Comparison of ENCODE assay signal across 7 mouse cellular contexts in the genomic region with DNA sequence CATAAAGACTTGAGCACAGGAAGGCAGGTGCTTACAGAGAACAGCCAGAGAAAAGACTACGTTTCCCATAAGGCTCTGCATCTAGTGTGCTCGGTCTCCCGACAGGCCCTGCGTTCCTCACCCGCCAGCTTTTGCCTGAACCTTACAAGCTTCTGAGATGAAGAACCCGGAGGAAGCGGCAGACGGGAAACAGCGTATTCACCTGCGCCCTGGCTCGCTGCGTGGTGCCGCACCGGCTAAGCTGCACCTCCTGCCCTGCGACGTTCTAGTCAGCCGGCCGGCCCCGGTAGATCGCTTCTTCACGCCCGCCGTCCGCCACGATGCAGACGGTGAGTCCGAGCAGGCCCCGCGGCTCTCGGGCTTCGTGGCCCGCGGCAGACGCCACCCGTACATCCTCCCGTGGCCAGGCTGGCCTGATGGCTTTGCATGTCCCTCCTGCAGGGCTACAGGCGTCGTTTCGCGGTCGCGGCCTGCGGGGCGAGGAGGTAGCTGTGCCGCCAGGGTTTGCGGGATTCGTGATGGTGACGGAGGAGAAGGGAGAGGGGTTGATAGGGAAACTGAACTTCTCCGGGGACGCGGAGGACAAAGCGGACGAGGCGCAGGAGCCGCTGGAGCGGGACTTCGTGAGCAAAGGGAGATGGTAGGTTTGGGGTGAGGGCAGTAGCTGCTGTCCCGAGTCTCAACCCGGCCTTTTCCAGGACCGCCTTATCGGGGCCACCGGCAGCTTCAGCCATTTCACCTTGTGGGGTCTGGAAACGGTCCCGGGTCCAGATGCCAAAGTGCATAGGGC. TPM values are rescaled to one million over a fixed set of nuclear protein-coding genes. Genes with fewer than 3 reads are reported as not detected.
DNase-seq lines count a peak whose midpoint lies in the region; ATAC-seq lines count a peak whose summit lies in the region.

A gene (plus strand): TSS at position 122 of the 790 bp plus-strand sequence.

- peaks cover 18% of the 10 kb centered on the region for H3K4me1 ChIP-seq in embryonic facial prominence, embryonic 10.5 days
- H3K4me1 ChIP-seq in limb, embryonic 10.5 days = peaks cover 19% of the 10 kb centered on the region
- peaks cover 25% of the 10 kb centered on the region for H3K4me1 ChIP-seq in midbrain, embryonic 13.5 days (replicated peaks)

- peak within 1 kb of the TSS; percentile 92 for H3K4me2 ChIP-seq in midbrain, embryonic 13.5 days (replicated peaks)

- H3K27me3 ChIP-seq in embryonic facial prominence, embryonic 10.5 days (replicated peaks; ENCODE audit: low read depth, poor library complexity, severe bottlenecking) = no peaks in the 10 kb centered on the region
- no peaks in the 10 kb centered on the region for H3K27me3 ChIP-seq in limb, embryonic 10.5 days (ENCODE audit: low read depth, poor library complexity, severe bottlenecking)
- H3K27me3 ChIP-seq in midbrain, embryonic 13.5 days = no peaks in the 10 kb centered on the region

- peak within 1 kb of the TSS; percentile 94 for H3K9ac ChIP-seq in midbrain, embryonic 13.5 days (replicated peaks)

- H3K36me3 ChIP-seq in embryonic facial prominence, embryonic 10.5 days (replicated peaks) = peaks cover 43% of the 10 kb centered on the region
- H3K36me3 ChIP-seq in limb, embryonic 10.5 days = peaks cover 46% of the 10 kb centered on the region
- H3K36me3 ChIP-seq in midbrain, embryonic 13.5 days = peaks cover 40% of the 10 kb centered on the region

- peak; percentile 47 for ATAC-seq in granulocyte monocyte progenitor cell, adult 5-6 weeks (replicated peaks; ENCODE audit: poor library complexity, severe bottlenecking)
- ATAC-seq in midbrain, embryonic 13.5 days = peak; percentile 94

- WGBS in embryonic facial prominence, embryonic 10.5 days = under 1% methylated on average over 64 of the region's 64 CpGs
- WGBS in limb, embryonic 10.5 days = under 1% methylated on average over 64 of the region's 64 CpGs
- WGBS in midbrain, embryonic 13.5 days = under 1% methylated on average over 64 of the region's 64 CpGs

- peak within 1 kb of the TSS; percentile 95 for H3K27ac ChIP-seq in embryonic facial prominence, embryonic 10.5 days (replicated peaks)
- peak within 1 kb of the TSS; percentile 90 for H3K27ac ChIP-seq in limb, embryonic 10.5 days
- peak within 1 kb of the TSS; percentile 79 for H3K27ac ChIP-seq in midbrain, embryonic 13.5 days

- peak within 1 kb of the TSS; percentile 86 for H3K4me3 ChIP-seq in embryonic facial prominence, embryonic 10.5 days
- H3K4me3 ChIP-seq in limb, embryonic 10.5 days = peak within 1 kb of the TSS; percentile 88
- H3K4me3 ChIP-seq in midbrain, embryonic 13.5 days (replicated peaks) = peak within 1 kb of the TSS; percentile 83

- H3K9me3 ChIP-seq in embryonic facial prominence, embryonic 10.5 days = no peaks in the 10 kb centered on the region
- no peaks in the 10 kb centered on the region for H3K9me3 ChIP-seq in limb, embryonic 10.5 days (replicated peaks)
- no peaks in the 10 kb centered on the region for H3K9me3 ChIP-seq in midbrain, embryonic 13.5 days

- peak; percentile 84 for DNase-seq in adrenal gland, postnatal 14 days
- peak; percentile 83 for DNase-seq in embryonic facial prominence, embryonic 10.5 days (ENCODE audit: low spot score)
- peak; percentile 70 for DNase-seq in kidney, adult 11 months
- peak; percentile 78 for DNase-seq in limb, embryonic 10.5 days (ENCODE audit: low spot score)
- peak; percentile 69 to 73 for DNase-seq in spleen, adult 18-20 months

RNA-seq across cellular contexts. Expression of the gene that starts here (rescaled TPM):
- 106 and 113 TPM in 2 replicates for total RNA-seq in adrenal gland, postnatal 14 days (2021)
- polyA plus RNA-seq in embryonic facial prominence, embryonic 10.5 days (2016; fragmentation: Nextera tagmentation; extraction: Ambion mirVana) = 174 and 177 TPM in 2 replicates
- 78.4 and 114 TPM in 2 replicates for total RNA-seq in granulocyte monocyte progenitor cell, adult 5-6 weeks (2014; fragmentation: Nextera tagmentation)
- total RNA-seq in granulocyte monocyte progenitor cell, adult 5-6 weeks (2017) = 37.7 and 140 TPM in 2 replicates
- 197 and 205 TPM in 2 replicates for polyA plus RNA-seq in limb, embryonic 10.5 days (2016; fragmentation: Nextera tagmentation; extraction: Ambion mirVana)
- polyA plus RNA-seq in midbrain, embryonic 13.5 days (2015; fragmentation: Nextera tagmentation; extraction: Ambion mirVana) = 91.3 and 98.9 TPM in 2 replicates

Comparison
In these comparisons a context has a peak if more than half of its experiments do, and no peak if none do; other contexts are left out.
1. Peak in every context shown above with its lines: DNase-seq, ATAC-seq, H3K4me3 ChIP-seq and H3K27ac ChIP-seq.